Mouse (Mus musculus): ENCODE measurements around the gene Srp54c. TPM values are rescaled to one million over a fixed set of nuclear protein-coding genes. Genes with fewer than 3 reads are reported as not detected.
"Not testable (repeated sequence)": the region's sequence is repeated elsewhere in the genome, so short reads cannot be mapped to it uniquely, and the experiment has no call there.

Gene Srp54c
- polyA plus RNA-seq (2012; rRNA removed) (36.6 and 55.5 TPM in 2 replicates), polyA plus RNA-seq (2014; fragmentation: Nextera tagmentation; extraction: Ambion mirVana) (77.8 and 84.3 TPM in 2 replicates)

DNA sequence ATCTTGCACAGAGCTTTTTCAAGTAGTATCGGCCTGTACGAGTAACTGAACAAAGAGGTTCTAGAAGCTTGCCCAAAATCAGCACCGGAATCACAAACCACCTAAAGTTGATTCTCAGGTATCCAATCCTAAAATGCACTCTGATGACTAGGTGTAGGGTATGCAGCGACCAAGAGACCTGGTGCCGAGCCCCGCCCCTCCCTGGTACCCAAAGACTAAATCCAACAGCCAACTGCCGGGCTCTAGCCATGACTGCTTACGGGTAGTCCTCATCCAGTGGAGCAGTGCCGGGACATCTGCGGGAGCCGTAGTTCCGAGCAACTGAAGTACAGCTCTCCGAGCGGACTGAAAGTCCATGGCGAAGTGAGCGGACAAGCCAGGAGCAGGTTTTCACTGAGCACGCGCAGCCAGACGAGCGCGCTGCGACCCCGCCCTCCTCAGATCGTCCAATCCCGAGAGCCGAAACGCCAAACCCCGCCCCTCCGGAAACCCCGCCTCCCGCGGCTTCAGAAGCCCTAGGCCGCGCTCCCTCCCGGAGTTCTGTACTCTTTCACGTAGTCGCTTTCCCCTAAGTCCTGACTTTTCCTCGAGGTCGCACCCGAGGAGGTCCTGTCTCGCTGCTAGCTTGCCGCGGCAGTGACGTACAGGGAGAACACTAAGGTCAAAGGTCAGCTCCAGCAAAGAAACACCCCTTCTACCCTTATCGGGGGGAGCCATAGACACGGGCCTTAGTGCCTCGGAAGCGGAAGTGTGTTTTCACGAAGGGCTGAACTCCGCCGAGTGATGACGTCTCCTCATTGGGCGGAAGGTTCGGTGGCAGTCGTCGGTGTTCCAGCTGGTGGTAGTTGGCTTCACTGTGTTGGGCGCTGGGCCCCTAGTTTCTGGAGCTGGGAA, at the start of gene Srp54c:
Gene Srp54c (plus strand): TSS at position 543 of the 894 bp plus-strand sequence.
- H3K9ac ChIP-seq (ENCODE audit: low read depth, low read length, severe bottlenecking); H3K4me2 ChIP-seq (replicated peaks; ENCODE audit: low read depth, low read length, severe bottlenecking); H3K9me3 ChIP-seq (ENCODE audit: control insufficient read depth, low read length); H3K27ac ChIP-seq (replicated peaks; ENCODE audit: low read depth, low read length); H3K36me3 ChIP-seq (ENCODE audit: control insufficient read depth, insufficient read depth, low read length); DNase-seq (ENCODE audit: low spot score); H3K4me1 ChIP-seq (ENCODE audit: control insufficient read depth, insufficient read depth, low read length); H3K27me3 ChIP-seq (ENCODE audit: control insufficient read depth, insufficient read depth, low read length): not testable (repeated sequence)
- no CpG with 5 or more reads among the region's 57 CpGs for WGBS
- peak; percentile 98 for ATAC-seq (ENCODE audit: low FRiP score, low read depth)
- H3K4me3 ChIP-seq (replicated peaks; ENCODE audit: low read length), result peak within 1 kb of the TSS; percentile 32

DNA sequence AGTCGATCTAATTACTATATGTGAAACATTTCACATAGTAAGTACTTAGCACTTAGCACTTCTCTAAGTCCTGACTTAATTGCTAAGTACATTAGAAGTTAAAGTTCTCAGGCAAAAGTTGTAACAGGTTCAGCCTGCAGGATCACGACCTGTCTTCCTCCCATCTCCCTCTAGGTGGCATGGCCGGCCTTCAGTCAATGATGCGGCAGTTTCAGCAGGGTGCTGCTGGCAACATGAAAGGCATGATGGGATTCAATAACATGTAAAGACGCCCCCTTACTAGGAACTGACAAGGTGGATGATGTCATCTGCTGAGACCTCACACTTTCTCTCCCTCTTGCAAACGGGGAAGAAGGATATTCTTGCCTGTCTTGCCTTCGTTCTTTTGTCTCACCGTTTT, 42.3 kb upstream of the Srp54c start:
- H3K9ac ChIP-seq (ENCODE audit: low read depth, low read length, severe bottlenecking); H3K27ac ChIP-seq (replicated peaks; ENCODE audit: low read depth, low read length); ATAC-seq (ENCODE audit: low FRiP score, low read depth); H3K27me3 ChIP-seq (ENCODE audit: control insufficient read depth, insufficient read depth, low read length); H3K4me1 ChIP-seq (ENCODE audit: control insufficient read depth, insufficient read depth, low read length); H3K9me3 ChIP-seq (ENCODE audit: control insufficient read depth, low read length); H3K4me2 ChIP-seq (replicated peaks; ENCODE audit: low read depth, low read length, severe bottlenecking); H3K4me3 ChIP-seq (replicated peaks; ENCODE audit: low read length); H3K36me3 ChIP-seq (ENCODE audit: control insufficient read depth, insufficient read depth, low read length); DNase-seq (ENCODE audit: low spot score): not testable (repeated sequence)
- WGBS, result no CpG with 5 or more reads among the region's 8 CpGs

DNA sequence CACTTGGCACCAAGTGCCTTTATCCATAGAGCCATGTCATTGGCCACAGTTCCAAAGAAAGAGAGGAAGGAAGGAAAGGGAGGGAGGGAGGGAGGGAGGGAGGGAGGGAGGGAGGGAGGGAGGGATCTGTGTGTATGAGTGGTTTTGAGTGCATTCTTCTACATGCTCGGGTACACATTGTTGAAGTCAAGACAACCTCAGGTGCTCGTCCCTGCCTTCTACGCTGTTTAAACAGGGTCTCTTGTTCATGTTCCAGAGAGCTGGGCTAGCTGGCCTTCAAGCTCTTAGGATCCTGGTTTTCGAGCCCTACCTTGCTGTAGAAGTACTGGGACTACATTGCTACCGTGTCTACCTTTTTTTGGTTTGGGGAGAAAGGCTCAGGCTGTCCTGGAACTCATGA, 40.8 kb upstream of the Srp54c start:
- WGBS, result no CpG with 5 or more reads among the region's 5 CpGs
- H3K4me2 ChIP-seq (replicated peaks; ENCODE audit: low read depth, low read length, severe bottlenecking); H3K36me3 ChIP-seq (ENCODE audit: control insufficient read depth, insufficient read depth, low read length); H3K9ac ChIP-seq (ENCODE audit: low read depth, low read length, severe bottlenecking); H3K4me1 ChIP-seq (ENCODE audit: control insufficient read depth, insufficient read depth, low read length); H3K27me3 ChIP-seq (ENCODE audit: control insufficient read depth, insufficient read depth, low read length); H3K27ac ChIP-seq (replicated peaks; ENCODE audit: low read depth, low read length); H3K4me3 ChIP-seq (replicated peaks; ENCODE audit: low read length); ATAC-seq (ENCODE audit: low FRiP score, low read depth); DNase-seq (ENCODE audit: low spot score); H3K9me3 ChIP-seq (ENCODE audit: control insufficient read depth, low read length): not testable (repeated sequence)

DNA sequence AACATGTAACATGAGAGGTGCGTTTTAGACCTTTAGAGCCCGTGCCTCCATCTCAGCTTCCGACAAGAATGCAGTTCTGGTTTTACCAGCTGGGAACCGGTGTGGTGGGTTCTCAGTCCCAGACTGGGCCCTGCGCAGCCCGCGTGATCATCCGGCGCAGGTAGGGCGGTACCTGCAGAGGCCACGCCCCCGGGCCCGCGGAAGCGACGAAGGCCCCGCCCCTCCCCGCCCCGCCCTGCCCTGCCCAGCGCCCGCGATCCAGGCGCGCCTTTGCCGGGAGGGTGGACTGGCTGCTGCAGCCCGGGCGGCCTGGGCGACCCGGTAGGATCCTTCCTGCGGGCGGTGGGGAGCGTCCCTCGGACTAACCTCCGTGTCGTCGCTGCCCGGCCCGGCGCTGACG, 30.7 kb upstream of the Srp54c start, which contains the start of gene 1700047I17Rik2:
Gene 1700047I17Rik2 (plus strand): TSS at position 287 of the 400 bp plus-strand sequence.
- ATAC-seq (ENCODE audit: low FRiP score, low read depth), result peak; percentile 97
- no CpG with 5 or more reads among the region's 40 CpGs for WGBS

GRCm38 (mm10) chr12:55199799-55200198, 30.2 kb upstream of the Srp54c start:
- not testable (repeated sequence) for H3K4me1 ChIP-seq (ENCODE audit: control insufficient read depth, insufficient read depth, low read length); DNase-seq (ENCODE audit: low spot score); H3K27me3 ChIP-seq (ENCODE audit: control insufficient read depth, insufficient read depth, low read length); H3K9me3 ChIP-seq (ENCODE audit: control insufficient read depth, low read length); H3K4me2 ChIP-seq (replicated peaks; ENCODE audit: low read depth, low read length, severe bottlenecking); H3K4me3 ChIP-seq (replicated peaks; ENCODE audit: low read length); H3K9ac ChIP-seq (ENCODE audit: low read depth, low read length, severe bottlenecking); H3K36me3 ChIP-seq (ENCODE audit: control insufficient read depth, insufficient read depth, low read length); H3K27ac ChIP-seq (replicated peaks; ENCODE audit: low read depth, low read length)
- peak; percentile 42 for ATAC-seq (ENCODE audit: low FRiP score, low read depth)
- WGBS, result no CpG with 5 or more reads among the region's 18 CpGs

More for the DNA sequence above, 30.7 kb upstream of the Srp54c start, which contains the start of gene 1700047I17Rik2:
- H3K9ac ChIP-seq (ENCODE audit: low read depth, low read length, severe bottlenecking); H3K4me2 ChIP-seq (replicated peaks; ENCODE audit: low read depth, low read length, severe bottlenecking); DNase-seq (ENCODE audit: low spot score); H3K4me3 ChIP-seq (replicated peaks; ENCODE audit: low read length); H3K36me3 ChIP-seq (ENCODE audit: control insufficient read depth, insufficient read depth, low read length); H3K27ac ChIP-seq (replicated peaks; ENCODE audit: low read depth, low read length); H3K4me1 ChIP-seq (ENCODE audit: control insufficient read depth, insufficient read depth, low read length); H3K9me3 ChIP-seq (ENCODE audit: control insufficient read depth, low read length); H3K27me3 ChIP-seq (ENCODE audit: control insufficient read depth, insufficient read depth, low read length): not testable (repeated sequence)

GRCm38 (mm10) chr12:55212944-55213343, 17.0 kb upstream of the Srp54c start:
- H3K27me3 ChIP-seq (ENCODE audit: control insufficient read depth, insufficient read depth, low read length); H3K9me3 ChIP-seq (ENCODE audit: control insufficient read depth, low read length); ATAC-seq (ENCODE audit: low FRiP score, low read depth); H3K36me3 ChIP-seq (ENCODE audit: control insufficient read depth, insufficient read depth, low read length); H3K4me1 ChIP-seq (ENCODE audit: control insufficient read depth, insufficient read depth, low read length); H3K27ac ChIP-seq (replicated peaks; ENCODE audit: low read depth, low read length); DNase-seq (ENCODE audit: low spot score); H3K4me2 ChIP-seq (replicated peaks; ENCODE audit: low read depth, low read length, severe bottlenecking); H3K9ac ChIP-seq (ENCODE audit: low read depth, low read length, severe bottlenecking); H3K4me3 ChIP-seq (replicated peaks; ENCODE audit: low read length): not testable (repeated sequence)
- no CpG with 5 or more reads among the region's 6 CpGs for WGBS

GRCm38 (mm10) chr12:55230520-55230861, 523 bp downstream of the Srp54c start:
- under 1% methylated on average over 10 of the region's 25 CpGs for WGBS
- peak overlapping the region; percentile 32 for H3K4me3 ChIP-seq (replicated peaks; ENCODE audit: low read length)
- H3K27ac ChIP-seq (replicated peaks; ENCODE audit: low read depth, low read length); H3K36me3 ChIP-seq (ENCODE audit: control insufficient read depth, insufficient read depth, low read length); H3K9ac ChIP-seq (ENCODE audit: low read depth, low read length, severe bottlenecking); H3K4me2 ChIP-seq (replicated peaks; ENCODE audit: low read depth, low read length, severe bottlenecking); H3K4me1 ChIP-seq (ENCODE audit: control insufficient read depth, insufficient read depth, low read length); H3K27me3 ChIP-seq (ENCODE audit: control insufficient read depth, insufficient read depth, low read length); DNase-seq (ENCODE audit: low spot score); H3K9me3 ChIP-seq (ENCODE audit: control insufficient read depth, low read length): not testable (repeated sequence)
- peak; percentile 32 for ATAC-seq (ENCODE audit: low FRiP score, low read depth)

DNA sequence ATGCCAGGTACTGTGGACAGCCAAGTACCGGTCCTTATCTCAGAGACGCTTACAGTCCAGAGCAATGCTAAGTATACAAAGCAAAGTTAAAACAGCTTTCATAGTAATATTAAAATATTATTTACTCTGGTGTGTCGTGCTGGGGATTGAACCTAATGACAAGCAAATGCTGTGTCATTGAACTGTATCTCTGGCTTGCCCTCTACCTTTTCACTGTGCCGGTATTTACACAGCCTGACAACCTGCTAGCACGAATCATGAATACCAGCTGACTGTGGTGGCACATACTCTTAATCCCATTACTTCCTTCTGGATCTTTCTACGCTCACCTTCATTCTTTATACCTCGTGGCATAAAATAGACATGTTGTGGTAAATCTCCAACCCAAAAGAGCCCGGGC, 12.3 kb downstream of the Srp54c start:
- H3K27me3 ChIP-seq (ENCODE audit: control insufficient read depth, insufficient read depth, low read length); H3K27ac ChIP-seq (replicated peaks; ENCODE audit: low read depth, low read length); H3K9me3 ChIP-seq (ENCODE audit: control insufficient read depth, low read length); H3K4me2 ChIP-seq (replicated peaks; ENCODE audit: low read depth, low read length, severe bottlenecking); DNase-seq (ENCODE audit: low spot score); H3K4me3 ChIP-seq (replicated peaks; ENCODE audit: low read length); ATAC-seq (ENCODE audit: low FRiP score, low read depth); H3K9ac ChIP-seq (ENCODE audit: low read depth, low read length, severe bottlenecking); H3K4me1 ChIP-seq (ENCODE audit: control insufficient read depth, insufficient read depth, low read length); H3K36me3 ChIP-seq (ENCODE audit: control insufficient read depth, insufficient read depth, low read length): not testable (repeated sequence)
- WGBS, result no CpG with 5 or more reads among the region's 8 CpGs

Data from limb, embryonic 14.5 days (tissue).